Mouse (Mus musculus) C2C12 (cell line): ENCODE results near the gene Ptger2.
"Not testable (repeated sequence)": the region's sequence is repeated elsewhere in the genome, so short reads cannot be mapped to it uniquely, and the experiment has no call there.

Experiments used
- CEBPB ChIP-seq: IDR thresholded peaks from one replicate; pipeline ENCODE4 v1.6.1; 2011; ENCODE audit warnings: low read depth, mild to moderate bottlenecking, control low read depth, moderate library complexity
- CTCF ChIP-seq: IDR thresholded peaks from one replicate; pipeline ENCODE4 v1.5.1; 2011; ENCODE audit not compliant: control insufficient read depth, insufficient read depth, insufficient read length
- FOSL1 ChIP-seq: IDR thresholded peaks from one replicate; pipeline ENCODE4 v1.8.0; 2011; ENCODE audit warnings: mild to moderate bottlenecking, low read length; ENCODE audit not compliant: poor library complexity, insufficient read depth, severe bottlenecking
- MAX ChIP-seq: IDR thresholded peaks from one replicate; pipeline ENCODE4 v1.6.1; 2011; ENCODE audit warnings: mild to moderate bottlenecking, control low read depth
- MYOG ChIP-seq: IDR thresholded peaks from one replicate; pipeline ENCODE4 v1.6.1; 2011; ENCODE audit not compliant: control insufficient read depth, insufficient read length; ENCODE audit errors: extremely low read depth
- USF1 ChIP-seq: IDR thresholded peaks from one replicate; pipeline ENCODE4 v1.6.1; 2011; ENCODE audit warnings: low read depth, mild to moderate bottlenecking, control low read depth, moderate library complexity

GRCm38 (mm10) chr14:44987674-44988355 lies at the start of gene Ptger2:
- not testable (repeated sequence) for TF ChIP-seq USF1, CTCF, MAX, CEBPB, FOSL1, MYOG
